Mouse (Mus musculus): ENCODE measurements around the gene Fam57b. TPM values are rescaled to one million over a fixed set of nuclear protein-coding genes. Genes with fewer than 3 reads are reported as not detected.

The Fam57b gene
- polyA plus RNA-seq, 1 experiment from 2014 or later: 21.4 TPM

GRCm38 (mm10) chr7:126822741-126823140 lies 25.3 kb downstream of the Fam57b start:
- H3K9ac ChIP-seq: peak overlapping the region; percentile 82
- peak overlapping the region; percentile 73 for H3K4me2 ChIP-seq (replicated peaks)
- H3K27me3 ChIP-seq (replicated peaks): peaks cover 9% of the 10 kb centered on the region; the same call in 1 of the 2 replicates
- peak; percentile 27; the same call in 1 of the 2 replicates for ATAC-seq (ENCODE audit: low FRiP score, low read depth)
- peaks cover 36% of the 10 kb centered on the region for H3K4me1 ChIP-seq
- H3K9me3 ChIP-seq: no peaks in the 10 kb centered on the region
- H3K4me3 ChIP-seq: peak overlapping the region; percentile 59
- no peaks in the 10 kb centered on the region for H3K36me3 ChIP-seq
- H3K27ac ChIP-seq: peak overlapping the region; percentile 37; the same call in 1 of the 2 replicates
- 13% methylated on average over 9 of the region's 9 CpGs for WGBS

GRCm38 (mm10) chr7:126823202-126823711 lies 25.8 kb downstream of the Fam57b start:
- Histone ChIP-seq H3K27ac (peak overlapping the region; percentile 67; the same call in 1 of the 2 replicates), H3K36me3 (no peaks in the 10 kb centered on the region), H3K4me1 (peaks cover 36% of the 10 kb centered on the region), H3K27me3 (replicated peaks) (peaks cover 9% of the 10 kb centered on the region; the same call in 1 of the 2 replicates), H3K4me3 (peak overlapping the region; percentile 59), H3K9ac (peak overlapping the region; percentile 82), H3K9me3 (no peaks in the 10 kb centered on the region), H3K4me2 (replicated peaks) (peak overlapping the region; percentile 73)
- ATAC-seq (ENCODE audit: low FRiP score, low read depth): peak; percentile 67
- under 1% methylated on average over 17 of the region's 19 CpGs for WGBS

GRCm38 (mm10) chr7:126823940-126824339 lies 26.5 kb downstream of the Fam57b start:
- Histone ChIP-seq H3K4me2 (replicated peaks) (peak overlapping the region; percentile 73), H3K9ac (peak overlapping the region; percentile 82), H3K4me3 (peak overlapping the region; percentile 59), H3K27me3 (replicated peaks) (peaks cover 13% of the 10 kb centered on the region; the same call in 1 of the 2 replicates), H3K9me3 (no peaks in the 10 kb centered on the region), H3K27ac (peak overlapping the region; percentile 21; the same call in 1 of the 2 replicates), H3K4me1 (peaks cover 36% of the 10 kb centered on the region), H3K36me3 (peaks cover 5% of the 10 kb centered on the region; the same call in 1 of the 2 replicates)
- ATAC-seq (ENCODE audit: low FRiP score, low read depth): no peak
- 13% methylated on average over 10 of the region's 10 CpGs for WGBS

GRCm38 (mm10) chr7:126825403-126825802 lies 27.9 kb downstream of the Fam57b start:
- Histone ChIP-seq H3K27ac (no peak overlapping the region), H3K9ac (0 out of 2 replicates have a peak overlapping the region, but pooled peaks have one; percentile 33), H3K9me3 (no peaks in the 10 kb centered on the region), H3K4me3 (no peak overlapping the region; the same call in 1 of the 2 replicates), H3K4me1 (peaks cover 44% of the 10 kb centered on the region), H3K36me3 (peaks cover 7% of the 10 kb centered on the region; the same call in 1 of the 2 replicates), H3K27me3 (replicated peaks) (peaks cover 17% of the 10 kb centered on the region; the same call in 1 of the 2 replicates), H3K4me2 (replicated peaks) (peak overlapping the region; percentile 73)
- no peak for ATAC-seq (ENCODE audit: low FRiP score, low read depth)
- WGBS: 26% methylated on average over 8 of the region's 8 CpGs

- peaks cover 17% of the 10 kb centered on the region; the same call in 1 of the 2 replicates for H3K27me3 ChIP-seq (replicated peaks)
- no peak overlapping the region for H3K4me3 ChIP-seq
- H3K9me3 ChIP-seq: no peaks in the 10 kb centered on the region
- no peak for ATAC-seq (ENCODE audit: low FRiP score, low read depth)
- WGBS: 80% methylated on average over 5 of the region's 5 CpGs
- peaks cover 7% of the 10 kb centered on the region; the same call in 1 of the 2 replicates for H3K36me3 ChIP-seq
- H3K27ac ChIP-seq: no peak overlapping the region
- H3K9ac ChIP-seq: no peak overlapping the region
- peaks cover 44% of the 10 kb centered on the region for H3K4me1 ChIP-seq
- peak overlapping the region; percentile 73 for H3K4me2 ChIP-seq (replicated peaks)
Measured at GRCm38 (mm10) chr7:126825952-126826351, 28.5 kb downstream of the Fam57b start.

GRCm38 (mm10) chr7:126831539-126831938 lies 34.1 kb downstream of the Fam57b start, which contains the start of gene 4930451I11Rik:
Gene 4930451I11Rik, minus strand, starts transcription at chr7:126831639.
- no peak for ATAC-seq (ENCODE audit: low FRiP score, low read depth)
- Histone ChIP-seq H3K4me1 (peaks cover 17% of the 10 kb centered on the region), H3K27ac (no peak within 1 kb of the TSS), H3K9me3 (no peaks in the 10 kb centered on the region), H3K4me3 (peak within 1 kb of the TSS; percentile 13; the same call in 1 of the 2 replicates), H3K4me2 (replicated peaks) (peak within 1 kb of the TSS; percentile 60), H3K9ac (no peak within 1 kb of the TSS), H3K36me3 (peaks cover 7% of the 10 kb centered on the region; the same call in 1 of the 2 replicates), H3K27me3 (replicated peaks) (0 out of 2 replicates have a peak, but pooled peaks cover 7% of the 10 kb centered on the region)
- WGBS: 62% methylated on average over 5 of the region's 5 CpGs

- under 1% methylated on average over 21 of the region's 21 CpGs for WGBS
- Histone ChIP-seq H3K27me3 (replicated peaks) (0 out of 2 replicates have a peak, but pooled peaks cover 7% of the 10 kb centered on the region), H3K9me3 (no peaks in the 10 kb centered on the region), H3K4me3 (peak overlapping the region; percentile 13; the same call in 1 of the 2 replicates), H3K9ac (no peak overlapping the region), H3K27ac (no peak overlapping the region), H3K4me2 (replicated peaks) (peak overlapping the region; percentile 60), H3K36me3 (peaks cover 7% of the 10 kb centered on the region; the same call in 1 of the 2 replicates), H3K4me1 (peaks cover 12% of the 10 kb centered on the region)
- peak; percentile 76 for ATAC-seq (ENCODE audit: low FRiP score, low read depth)
Measured at GRCm38 (mm10) chr7:126832036-126832598, 34.6 kb downstream of the Fam57b start.

GRCm38 (mm10) chr7:126833294-126833693 lies 35.8 kb downstream of the Fam57b start:
- peaks cover 7% of the 10 kb centered on the region; the same call in 1 of the 2 replicates for H3K36me3 ChIP-seq
- H3K9me3 ChIP-seq: no peaks in the 10 kb centered on the region
- ATAC-seq (ENCODE audit: low FRiP score, low read depth): no peak
- no peak overlapping the region for H3K9ac ChIP-seq
- 96% methylated on average over 1 of the region's 1 CpGs for WGBS
- no peak overlapping the region for H3K4me3 ChIP-seq
- H3K4me1 ChIP-seq: peaks cover 12% of the 10 kb centered on the region
- no peak overlapping the region for H3K4me2 ChIP-seq (replicated peaks)
- 0 out of 2 replicates have a peak, but pooled peaks cover 7% of the 10 kb centered on the region for H3K27me3 ChIP-seq (replicated peaks)
- no peak overlapping the region for H3K27ac ChIP-seq

- Histone ChIP-seq H3K27ac (no peak overlapping the region), H3K4me3 (no peak overlapping the region), H3K4me2 (replicated peaks) (no peak overlapping the region), H3K36me3 (no peaks in the 10 kb centered on the region), H3K4me1 (peaks cover 14% of the 10 kb centered on the region), H3K9ac (no peak overlapping the region), H3K27me3 (replicated peaks) (peaks cover 17% of the 10 kb centered on the region), H3K9me3 (no peaks in the 10 kb centered on the region)
- WGBS: 84% methylated on average over 9 of the region's 9 CpGs
- ATAC-seq (ENCODE audit: low FRiP score, low read depth): no peak
Measured at GRCm38 (mm10) chr7:126843276-126843675, 45.8 kb downstream of the Fam57b start.

- WGBS: 44% methylated on average over 2 of the region's 2 CpGs
- ATAC-seq (ENCODE audit: low FRiP score, low read depth): no peak
- Histone ChIP-seq H3K27me3 (replicated peaks) (peaks cover 38% of the 10 kb centered on the region), H3K9me3 (no peaks in the 10 kb centered on the region), H3K9ac (no peak overlapping the region), H3K4me1 (peaks cover 21% of the 10 kb centered on the region), H3K36me3 (no peaks in the 10 kb centered on the region), H3K27ac (no peak overlapping the region), H3K4me3 (no peak overlapping the region), H3K4me2 (replicated peaks) (no peak overlapping the region)
Measured at GRCm38 (mm10) chr7:126845516-126845915, 48.0 kb downstream of the Fam57b start.

GRCm38 (mm10) chr7:126847116-126847420 lies 49.6 kb downstream of the Fam57b start, which contains the start of gene Doc2a:
Gene Doc2a, plus strand, starts transcription at chr7:126847416.
- H3K9ac ChIP-seq: peak within 1 kb of the TSS; percentile 75
- peaks cover 10% of the 10 kb centered on the region for H3K36me3 ChIP-seq
- H3K27ac ChIP-seq: no peak within 1 kb of the TSS
- H3K4me1 ChIP-seq: peaks cover 21% of the 10 kb centered on the region
- peaks cover 40% of the 10 kb centered on the region for H3K27me3 ChIP-seq (replicated peaks)
- WGBS: 26% methylated on average over 4 of the region's 4 CpGs
- peak within 1 kb of the TSS; percentile 99 for H3K4me2 ChIP-seq (replicated peaks)
- no peaks in the 10 kb centered on the region for H3K9me3 ChIP-seq
- peak within 1 kb of the TSS; percentile 54 for H3K4me3 ChIP-seq
- no peak for ATAC-seq (ENCODE audit: low FRiP score, low read depth)
